Mouse (Mus musculus) lung, postnatal 10 days (tissue): ENCODE data around the gene Nphs1.
"Not testable (repeated sequence)": the region's sequence is repeated elsewhere in the genome, so short reads cannot be mapped to it uniquely, and the experiment has no call there.

ENCODE experiments used
- DNase-seq: peaks from one replicate; pipeline ENCODE4 v3.0.0; 2021

Gene Nphs1

GRCm38 (mm10) chr7:30443696-30444095 lies 14.4 kb upstream of the Nphs1 start:
- DNase-seq = no peak

- DNase-seq = peak; percentile 54
These were observed 13.8 kb upstream of the Nphs1 start for GRCm38 (mm10) chr7:30444154-30444970.

- peak; percentile 68 for DNase-seq
These were observed 13.0 kb upstream of the Nphs1 start, which contains the start of gene Aplp1 for GRCm38 (mm10) chr7:30444971-30445751. TSS of gene Aplp1 (minus strand) at chr7:30445535.

GRCm38 (mm10) chr7:30450241-30450640 lies 7.9 kb upstream of the Nphs1 start:
- no peak for DNase-seq

GRCm38 (mm10) chr7:30453327-30453726 lies 4.8 kb upstream of the Nphs1 start:
- DNase-seq = no peak

GRCm38 (mm10) chr7:30453766-30454165 lies 4.3 kb upstream of the Nphs1 start:
- DNase-seq = peak; percentile 45

- DNase-seq = no peak
These were observed 3.9 kb upstream of the Nphs1 start for GRCm38 (mm10) chr7:30454259-30454658.

GRCm38 (mm10) chr7:30456487-30456886 lies 1.6 kb upstream of the Nphs1 start:
- DNase-seq = no peak

- DNase-seq = no peak
These were observed 1.0 kb upstream of the Nphs1 start for GRCm38 (mm10) chr7:30456911-30457628.

- no peak for DNase-seq
These were observed 1.4 kb downstream of the Nphs1 start for GRCm38 (mm10) chr7:30459484-30459883.

GRCm38 (mm10) chr7:30463568-30463967 lies 5.5 kb downstream of the Nphs1 start:
- no peak for DNase-seq

- no peak for DNase-seq
These were observed 5.9 kb downstream of the Nphs1 start for GRCm38 (mm10) chr7:30463996-30464395.

GRCm38 (mm10) chr7:30464816-30465300 lies 6.7 kb downstream of the Nphs1 start:
- DNase-seq = no peak

GRCm38 (mm10) chr7:30472411-30472810 lies 14.3 kb downstream of the Nphs1 start:
- peak; percentile 48 for DNase-seq

- DNase-seq = no peak
These were observed 16.9 kb downstream of the Nphs1 start for GRCm38 (mm10) chr7:30474999-30475398.

- not testable (repeated sequence) for DNase-seq
These were observed 18.0 kb downstream of the Nphs1 start for GRCm38 (mm10) chr7:30476136-30476535.

GRCm38 (mm10) chr7:30477415-30478381 lies 19.6 kb downstream of the Nphs1 start:
- DNase-seq = no peak

- DNase-seq = peak; percentile 41
These were observed 26.1 kb downstream of the Nphs1 start for GRCm38 (mm10) chr7:30484250-30484649.

GRCm38 (mm10) chr7:30490251-30490956 lies 32.3 kb downstream of the Nphs1 start:
- peak; percentile 36 for DNase-seq

GRCm38 (mm10) chr7:30490957-30491307 lies 32.8 kb downstream of the Nphs1 start:
- no peak for DNase-seq

- peak; percentile 84 for DNase-seq
These were observed 34.6 kb downstream of the Nphs1 start for GRCm38 (mm10) chr7:30492765-30493164.
